Mouse (Mus musculus): Measurements from ENCODE around the gene Gm4981.

DNA sequence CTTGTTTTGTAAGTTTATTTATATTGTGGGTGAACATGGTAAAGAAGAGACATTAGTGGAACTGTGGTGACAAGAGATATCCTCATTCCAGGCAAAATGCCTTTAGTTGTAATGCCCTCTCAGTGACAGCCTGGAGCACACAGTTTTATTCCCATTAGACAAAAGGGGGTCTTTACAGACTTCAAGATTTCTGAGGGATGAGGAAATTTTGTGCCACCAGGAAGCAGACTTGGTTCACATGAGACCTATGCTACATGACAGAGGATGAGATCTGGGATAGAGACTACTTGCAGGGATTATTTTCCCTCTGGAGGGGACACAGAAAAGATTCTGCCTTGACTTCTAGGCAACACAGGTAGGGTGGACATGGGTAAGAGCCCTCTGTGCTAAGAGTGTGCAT, 22.0 kb downstream of the Gm4981 start:
- no peak for TF ChIP-seq CTCF (IDR thresholded peaks at IDR 0.05)
- TF ChIP-seq EP300 (IDR thresholded peaks at IDR 0.05): no peak

Measured in lung, postnatal 0 days (tissue).